Mouse (Mus musculus): ENCODE measurements at regions not wholly inside any gene's neighbourhood (a gene's known extent, or its start where the extent isn't known, plus 50 kb on each side); places are given as distances from the start of the nearest gene placed in this dataset.

- peak; percentile 46 for DNase-seq
Measured at GRCm38 (mm10) chr14:24550763-24551471, 64.0 kb downstream of the Rps24 start.

GRCm38 (mm10) chr14:24551472-24551783, 64.5 kb downstream of the Rps24 start:
- DNase-seq, result no peak

- no peak for DNase-seq
Measured at GRCm38 (mm10) chr14:24564801-24565624, 78.1 kb downstream of the Rps24 start.

- no peak for DNase-seq
Measured at GRCm38 (mm10) chr14:24565718-24566322, 78.9 kb downstream of the Rps24 start.

- peak; percentile 22 for DNase-seq
Measured at GRCm38 (mm10) chr14:24575111-24575510, 88.2 kb downstream of the Rps24 start.

DNA sequence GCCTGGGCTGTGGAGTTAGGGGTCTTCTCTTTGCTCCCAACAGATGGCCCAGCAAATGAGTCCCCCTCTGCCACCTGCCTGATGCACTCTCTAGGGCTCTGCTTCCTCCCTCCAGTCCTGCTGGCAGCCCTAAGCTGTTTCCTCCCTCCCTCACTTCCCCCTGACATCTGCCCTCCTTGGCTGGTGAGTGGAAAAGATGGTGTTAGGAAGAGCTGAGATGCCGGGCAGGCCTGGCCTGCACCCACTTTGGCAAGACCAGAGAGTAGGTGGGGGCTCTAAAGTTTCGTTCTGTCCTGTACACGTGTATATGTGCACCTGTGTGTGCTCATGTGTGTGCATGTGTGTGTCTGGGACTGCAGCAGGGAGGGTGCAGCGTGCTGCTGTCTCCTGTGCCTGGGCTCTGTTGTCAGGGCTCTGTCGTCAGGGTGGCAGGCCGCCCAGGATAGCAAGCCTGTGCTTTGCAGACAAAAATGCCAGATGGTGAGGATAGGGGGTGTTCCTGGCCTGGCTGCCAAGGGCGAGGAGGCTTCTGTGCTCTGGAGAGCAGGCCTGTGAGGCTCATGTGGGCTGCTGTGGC, 91.7 kb downstream of the Rps24 start:
- peak; percentile 93 for DNase-seq

GRCm38 (mm10) chr14:24579153-24579795, 92.3 kb downstream of the Rps24 start:
- peak; percentile 24 for DNase-seq

GRCm38 (mm10) chr14:24586133-24586908, 99.4 kb downstream of the Rps24 start:
- DNase-seq, result no peak

DNA sequence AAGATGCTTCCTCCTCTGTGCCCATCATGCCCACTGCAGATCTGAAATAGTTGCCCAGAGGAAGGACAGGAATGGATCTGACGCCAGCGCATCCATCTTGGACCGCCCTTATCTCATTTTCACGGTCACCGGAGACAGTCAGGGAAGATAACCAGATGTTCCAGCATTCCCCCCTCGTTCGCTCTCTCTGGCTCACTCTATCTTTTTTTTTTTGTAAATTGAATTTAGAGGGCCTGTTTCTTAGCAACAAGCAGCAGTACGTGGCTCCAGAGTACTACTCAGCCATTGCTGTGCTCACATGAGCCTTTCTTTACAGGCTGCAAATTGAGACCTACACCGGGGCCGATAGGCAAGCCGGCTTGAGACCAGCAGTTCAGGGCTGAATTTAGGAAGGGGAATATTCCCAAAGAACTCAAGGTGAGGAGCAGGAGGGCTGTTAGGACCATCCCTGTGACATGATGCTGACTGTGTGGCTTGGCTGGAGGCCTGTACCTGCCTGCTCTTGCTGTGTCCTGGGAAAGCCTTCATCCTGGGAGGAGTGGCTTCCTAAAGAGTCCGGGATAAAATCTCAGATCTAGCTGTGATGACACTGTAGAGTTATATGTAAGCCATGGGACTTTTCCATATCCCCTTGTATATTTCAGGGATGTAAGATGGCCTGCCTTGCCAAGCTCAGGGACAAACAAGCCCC, 100.2 kb downstream of the Rps24 start:
- peak; percentile 28 for DNase-seq

GRCm38 (mm10) chr14:24588041-24588440, 101.1 kb downstream of the Rps24 start:
- DNase-seq, result no peak

DNA sequence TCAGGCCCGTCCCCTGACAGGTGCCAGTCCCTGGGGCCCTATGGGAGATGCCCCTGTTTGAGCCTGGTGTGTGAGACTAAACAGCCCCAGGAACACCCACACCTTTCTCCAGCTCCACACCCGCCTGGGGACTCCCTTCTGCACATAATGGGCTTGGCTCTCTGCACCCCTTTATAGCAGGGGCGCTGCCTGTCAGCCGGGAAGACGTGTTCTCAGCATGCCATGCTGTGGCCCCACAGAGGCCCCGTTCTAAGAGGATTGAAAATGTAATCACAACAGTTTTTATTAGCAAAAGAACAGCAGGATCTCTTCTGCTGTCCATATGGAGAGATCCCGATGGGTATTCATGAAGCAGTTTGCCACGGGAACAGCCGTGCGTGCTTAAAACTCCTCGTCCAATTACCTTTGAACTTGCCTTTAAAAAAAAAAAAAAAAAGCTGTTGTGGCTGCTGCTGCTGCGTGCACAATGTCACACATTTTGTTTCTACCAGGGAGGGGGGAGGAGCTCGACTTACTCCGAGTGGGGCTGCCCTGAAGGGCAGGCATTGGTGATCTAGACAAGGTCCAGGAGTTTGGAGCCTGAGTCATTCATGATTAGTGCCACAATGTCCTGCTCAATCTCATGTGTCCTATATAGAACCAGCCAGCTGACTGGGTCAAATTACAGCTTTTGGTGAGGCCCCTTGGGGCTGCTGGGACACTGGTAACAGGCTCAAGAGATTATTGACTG, 119.7 kb downstream of the Rps24 start:
- no peak for DNase-seq

DNA sequence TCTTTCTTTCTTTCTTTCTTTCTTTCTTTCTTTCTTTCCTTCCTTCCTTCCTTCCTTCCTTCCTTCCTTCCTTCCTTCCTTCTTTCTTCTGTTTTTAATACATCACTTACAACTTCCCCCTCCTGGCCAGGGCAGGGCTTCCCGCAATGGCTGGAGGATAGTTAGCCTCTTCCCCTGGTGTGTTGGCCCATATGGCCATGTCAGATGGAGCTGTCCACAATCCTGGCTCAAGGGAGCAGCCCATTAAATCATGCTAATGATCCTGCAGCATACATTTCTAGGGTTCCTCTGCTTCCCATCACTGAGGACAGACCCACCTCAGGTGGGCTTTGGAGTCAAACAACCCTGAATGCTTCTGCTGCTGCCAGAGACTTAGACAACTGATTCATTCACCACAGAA, 121.4 kb downstream of the Rps24 start:
- no peak for DNase-seq

DNA sequence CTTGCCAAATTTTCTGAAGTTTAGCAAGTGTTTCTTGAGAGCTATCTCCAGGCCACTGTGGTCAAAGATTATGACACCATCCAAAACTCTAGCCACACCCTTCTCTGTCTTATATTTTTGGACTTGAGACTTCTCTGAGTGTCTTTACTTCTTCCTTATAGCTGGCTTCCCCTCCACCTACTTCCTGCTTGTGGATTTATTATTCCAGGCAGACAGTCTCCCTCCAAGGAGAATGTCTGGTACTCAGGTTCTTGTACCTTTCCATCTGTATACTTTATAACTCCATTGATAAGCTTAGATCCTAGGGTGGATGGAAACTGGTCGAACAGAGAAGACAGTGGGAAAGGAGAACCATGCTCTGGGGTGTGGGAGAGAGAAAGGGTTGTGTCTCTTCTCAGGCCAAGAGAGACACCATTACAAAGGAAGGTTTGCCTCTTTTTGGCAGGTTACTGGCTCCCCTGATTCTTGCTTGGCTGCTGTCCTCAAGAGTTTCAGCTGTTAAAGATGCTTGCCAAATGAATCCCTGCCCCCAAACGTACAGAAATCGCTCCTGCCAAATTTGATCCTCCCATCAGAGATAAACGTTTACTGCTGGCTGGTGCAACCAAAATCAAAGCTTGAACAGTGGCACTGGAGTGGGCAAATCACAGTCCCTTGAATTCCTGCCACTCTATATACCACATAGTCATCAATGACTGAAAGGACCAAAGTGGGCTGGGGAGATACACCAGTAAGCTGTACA, 125.5 kb downstream of the Rps24 start:
- no peak for DNase-seq

- DNase-seq, result peak; percentile 40
Measured at GRCm38 (mm10) chr14:24615776-24616175, 128.9 kb downstream of the Rps24 start.

GRCm38 (mm10) chr14:24616306-24617125, 129.6 kb downstream of the Rps24 start:
- DNase-seq, result no peak

DNA sequence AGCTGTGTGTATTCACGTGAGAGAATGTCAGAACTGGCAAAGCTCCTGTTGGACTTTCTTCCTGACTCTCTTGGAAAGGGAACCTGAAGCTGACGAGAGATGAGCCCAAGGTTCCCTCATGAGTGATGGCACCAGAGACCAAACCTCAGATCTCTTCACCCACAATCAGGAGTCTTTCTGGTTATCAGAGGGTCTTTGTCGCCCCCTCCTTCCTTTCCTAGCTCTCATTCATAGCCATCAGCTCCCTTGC, 130.1 kb downstream of the Rps24 start:
- no peak for DNase-seq

DNA sequence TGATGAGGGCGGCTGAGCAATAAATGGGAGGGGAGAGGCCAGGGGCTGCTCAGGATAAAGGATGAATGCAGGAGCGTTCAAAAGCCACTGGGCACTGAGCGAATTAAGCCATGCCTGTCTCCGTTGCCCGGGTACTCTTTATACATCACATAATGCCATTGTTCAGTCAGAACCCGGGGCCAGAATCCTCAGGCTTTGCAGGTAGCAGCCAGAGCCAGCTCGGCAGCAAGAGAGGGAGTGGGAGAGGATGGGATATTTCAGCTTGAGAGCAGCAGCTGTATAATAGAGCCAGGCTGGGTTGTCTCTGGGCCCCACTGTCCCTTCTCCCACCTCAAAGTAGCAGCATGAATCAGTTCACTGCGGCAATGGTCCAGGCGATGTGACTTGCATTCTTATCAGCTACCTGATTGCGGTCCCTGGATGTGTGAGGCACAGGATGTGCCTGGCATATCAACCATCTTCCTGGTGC, 130.5 kb downstream of the Rps24 start:
- DNase-seq, result peak; percentile 63

- DNase-seq, result peak; percentile 14
Measured at GRCm38 (mm10) chr14:24618226-24619038, 131.5 kb downstream of the Rps24 start.

GRCm38 (mm10) chr14:24631994-24632393, 145.1 kb downstream of the Rps24 start:
- DNase-seq, result no peak
